Mouse (Mus musculus) lung, embryonic 15.5 days (tissue): ENCODE measurements around the gene Gm17720. TPM values are rescaled to one million over a fixed set of nuclear protein-coding genes. Genes with fewer than 3 reads are reported as not detected.

Experiments
- ATAC-seq: fragments of 200-750 bp; cut with Nextera tagmentation; 2 replicates; pipeline ENCODE4 v1.8.0; 2017; ENCODE audit warnings: moderate number of reproducible peaks, borderline replicate concordance; ENCODE audit not compliant: low FRiP score, low TSS enrichment; ENCODE audit errors: extremely low read depth
- H3K27ac ChIP-seq: fragments of 300-500 bp; sonication (generic); 2 replicates; pipeline ENCODE4 v1.5.1; 2015; ENCODE audit warnings: moderate library complexity, mild to moderate bottlenecking, inconsistent platforms
- H3K27me3 ChIP-seq: fragments of 300-500 bp; sonication (generic); 2 replicates; pipeline ENCODE4 v1.6.1; 2015; ENCODE audit warnings: inconsistent platforms
- H3K36me3 ChIP-seq: fragments of 300-500 bp; sonication (generic); 2 replicates; pipeline ENCODE4 v1.6.1; 2015; ENCODE audit warnings: inconsistent platforms
- H3K4me1 ChIP-seq: fragments of 300-500 bp; sonication (generic); 2 replicates; pipeline ENCODE4 v1.6.1; 2015; ENCODE audit warnings: inconsistent platforms
- H3K4me2 ChIP-seq: fragments of 300-500 bp; sonication (generic); 2 replicates; pipeline ENCODE4 v1.6.1; 2015; ENCODE audit warnings: inconsistent platforms, mild to moderate bottlenecking, moderate library complexity
- H3K4me3 ChIP-seq: fragments of 300-500 bp; sonication (generic); 2 replicates; pipeline ENCODE4 v1.5.1; 2015; ENCODE audit warnings: mild to moderate bottlenecking, inconsistent platforms
- H3K9ac ChIP-seq: fragments of 300-500 bp; sonication (generic); 2 replicates; pipeline ENCODE4 v1.6.1; 2015; ENCODE audit warnings: inconsistent platforms
- H3K9me3 ChIP-seq: fragments of 300-500 bp; sonication (generic); 2 replicates; pipeline ENCODE4 v1.6.1; 2016; ENCODE audit warnings: inconsistent platforms
- WGBS: fragments of 180-500 bp; shearing (Covaris S2); methylation state at CpG from one replicate; pipeline ENCODE4 v1.1.7; 2015; 5-methylcytosine and 5-hydroxymethylcytosine counted together
- polyA plus RNA-seq: library from polyadenylated mRNA; unstranded; fragments of >200 nt; fragmentation: Nextera tagmentation; extraction: Ambion mirVana; gene quantifications from 2 replicates; pipeline ENCODE4 v1.2.1, GENCODE M21; 2015

Gene Gm17720
- not detected in 2 replicates for polyA plus RNA-seq

- 83% methylated on average over 3 of the region's 3 CpGs for WGBS
- no peak within 1 kb of the TSS for H3K27ac ChIP-seq
- H3K9ac ChIP-seq, result no peak within 1 kb of the TSS
- ATAC-seq, result no peak
- H3K4me2 ChIP-seq, result no peak within 1 kb of the TSS
- no peak within 1 kb of the TSS for H3K4me3 ChIP-seq
- H3K27me3 ChIP-seq, result no peaks in the 10 kb centered on the region
- H3K36me3 ChIP-seq, result no peaks in the 10 kb centered on the region
- H3K9me3 ChIP-seq, result no peaks in the 10 kb centered on the region
- H3K4me1 ChIP-seq, result no peaks in the 10 kb centered on the region
Measured at GRCm38 (mm10) chr8:110102653-110103052, at the start of gene Gm17720. TSS of gene Gm17720 (minus strand) at chr8:110102753.

DNA sequence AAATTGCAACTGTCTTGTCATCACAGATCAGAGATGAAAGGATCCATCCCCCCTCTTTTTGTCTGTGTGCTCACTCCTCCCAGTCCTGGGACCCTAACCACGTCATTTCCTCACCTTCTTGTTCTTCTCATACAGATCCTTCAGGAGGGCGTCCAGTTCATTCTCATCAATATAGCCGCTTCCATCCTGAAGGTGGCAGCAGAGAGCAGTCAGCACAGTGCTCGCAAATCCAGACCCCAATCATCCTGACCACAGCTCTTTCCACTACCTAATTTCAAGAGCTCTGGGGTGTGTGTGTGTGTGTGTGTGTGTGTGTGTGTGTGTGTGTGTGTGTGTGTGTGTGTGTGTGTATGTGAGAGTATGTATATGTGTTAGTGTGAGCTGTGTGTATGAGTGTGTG, 43.0 kb upstream of the Gm17720 start:
- Histone ChIP-seq H3K36me3 (no peaks in the 10 kb centered on the region), H3K9me3 (no peaks in the 10 kb centered on the region), H3K9ac (no peak overlapping the region), H3K27ac (no peak overlapping the region), H3K4me3 (no peak overlapping the region), H3K4me2 (no peak overlapping the region), H3K4me1 (no peaks in the 10 kb centered on the region; the same call in 1 of the 2 replicates), H3K27me3 (no peaks in the 10 kb centered on the region)
- WGBS, result under 1% methylated on average over 4 of the region's 4 CpGs
- ATAC-seq, result peak; percentile 37; the same call in 1 of the 2 replicates

- Histone ChIP-seq H3K27me3 (no peaks in the 10 kb centered on the region), H3K9ac (no peak overlapping the region), H3K4me1 (no peaks in the 10 kb centered on the region), H3K9me3 (no peaks in the 10 kb centered on the region), H3K4me2 (no peak overlapping the region), H3K4me3 (no peak overlapping the region), H3K27ac (no peak overlapping the region), H3K36me3 (no peaks in the 10 kb centered on the region)
- 57% methylated on average over 4 of the region's 4 CpGs for WGBS
- no peak for ATAC-seq
Measured at GRCm38 (mm10) chr8:110140770-110141169, 38.2 kb upstream of the Gm17720 start.

GRCm38 (mm10) chr8:110140156-110140555, 37.6 kb upstream of the Gm17720 start:
- no peak overlapping the region for H3K4me3 ChIP-seq
- no peaks in the 10 kb centered on the region for H3K9me3 ChIP-seq
- H3K4me2 ChIP-seq, result no peak overlapping the region
- H3K27ac ChIP-seq, result no peak overlapping the region
- WGBS, result 73% methylated on average over 3 of the region's 3 CpGs
- ATAC-seq, result no peak
- H3K36me3 ChIP-seq, result no peaks in the 10 kb centered on the region
- H3K4me1 ChIP-seq, result no peaks in the 10 kb centered on the region
- H3K9ac ChIP-seq, result no peak overlapping the region
- no peaks in the 10 kb centered on the region for H3K27me3 ChIP-seq

DNA sequence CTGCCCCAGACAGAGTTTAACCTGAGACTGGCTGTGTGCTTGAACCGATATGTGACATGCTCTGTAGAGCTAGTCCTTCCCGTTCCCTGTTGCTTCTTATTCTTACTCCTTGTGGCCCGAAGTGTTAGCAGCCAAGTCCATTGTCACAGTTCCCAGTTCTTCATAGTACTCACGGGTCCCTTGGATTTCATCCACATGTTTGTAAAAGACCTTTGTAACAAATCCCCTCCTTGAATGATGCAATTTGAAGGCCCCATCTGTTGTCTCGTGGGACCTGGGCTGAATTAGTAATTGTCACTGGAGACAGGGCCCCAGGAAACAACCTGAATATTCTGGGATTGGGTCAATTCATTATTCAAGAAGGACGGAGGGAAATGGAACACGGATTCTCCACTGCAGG, 33.0 kb upstream of the Gm17720 start:
- WGBS, result 73% methylated on average over 7 of the region's 7 CpGs
- no peak for ATAC-seq
- Histone ChIP-seq H3K4me2 (no peak overlapping the region), H3K27ac (no peak overlapping the region), H3K27me3 (no peaks in the 10 kb centered on the region), H3K9me3 (no peaks in the 10 kb centered on the region), H3K9ac (no peak overlapping the region), H3K4me3 (no peak overlapping the region), H3K4me1 (no peaks in the 10 kb centered on the region), H3K36me3 (no peaks in the 10 kb centered on the region)

DNA sequence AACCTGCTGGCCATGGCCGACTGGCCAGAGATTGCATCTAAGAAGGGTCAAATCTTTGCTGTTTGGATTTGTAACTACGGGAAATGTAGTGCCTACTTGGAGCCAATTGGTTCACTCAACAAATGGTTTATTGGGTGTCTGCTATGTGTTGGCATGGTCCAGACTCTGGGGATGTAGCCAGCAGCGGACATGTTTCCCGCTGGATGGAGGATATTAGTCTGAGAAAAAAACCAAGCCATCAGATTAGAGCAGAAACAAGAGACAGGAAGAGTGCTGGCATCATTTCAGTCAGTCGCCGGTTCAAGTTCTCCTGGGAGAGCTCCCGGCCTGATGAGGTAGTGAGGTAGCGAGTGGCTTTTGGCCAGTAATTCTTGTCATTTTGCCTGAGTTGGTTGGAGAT, 31.7 kb upstream of the Gm17720 start:
- Histone ChIP-seq H3K27ac (no peak overlapping the region), H3K36me3 (no peaks in the 10 kb centered on the region), H3K4me2 (no peak overlapping the region), H3K27me3 (no peaks in the 10 kb centered on the region), H3K4me1 (no peaks in the 10 kb centered on the region), H3K9me3 (no peaks in the 10 kb centered on the region), H3K9ac (no peak overlapping the region), H3K4me3 (no peak overlapping the region)
- 83% methylated on average over 8 of the region's 8 CpGs for WGBS
- no peak for ATAC-seq

- H3K27me3 ChIP-seq, result no peaks in the 10 kb centered on the region
- no peaks in the 10 kb centered on the region for H3K4me1 ChIP-seq
- no peak overlapping the region for H3K4me2 ChIP-seq
- no peaks in the 10 kb centered on the region for H3K9me3 ChIP-seq
- ATAC-seq, result no peak
- no peak overlapping the region for H3K9ac ChIP-seq
- WGBS, result 11% methylated on average over 13 of the region's 13 CpGs
- no peak overlapping the region for H3K27ac ChIP-seq
- H3K36me3 ChIP-seq, result no peaks in the 10 kb centered on the region
- H3K4me3 ChIP-seq, result no peak overlapping the region
Measured at GRCm38 (mm10) chr8:110130537-110130936, 28.0 kb upstream of the Gm17720 start.

DNA sequence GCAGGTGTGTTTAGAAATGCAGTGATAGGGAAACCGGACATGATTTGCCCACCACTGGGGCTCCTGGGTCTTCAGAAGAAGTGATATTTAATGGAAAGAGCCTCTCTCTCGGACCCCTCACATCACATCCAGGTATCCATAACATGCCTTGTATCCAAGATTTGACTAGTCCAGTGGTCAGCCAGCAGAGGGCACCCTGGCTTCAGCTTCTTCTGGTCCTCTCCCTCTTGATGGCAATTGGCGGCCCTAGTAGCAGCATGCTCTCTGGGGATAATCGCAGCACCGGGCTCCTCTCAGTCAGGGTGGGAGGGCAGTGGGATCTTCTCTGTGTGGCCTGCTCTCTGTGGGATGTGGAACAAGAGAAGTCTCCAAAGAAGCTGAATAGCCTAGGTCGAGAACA, 17.2 kb upstream of the Gm17720 start:
- no peak overlapping the region for H3K4me2 ChIP-seq
- no peak overlapping the region for H3K4me3 ChIP-seq
- 32% methylated on average over 6 of the region's 6 CpGs for WGBS
- H3K27ac ChIP-seq, result no peak overlapping the region
- no peak for ATAC-seq
- H3K9me3 ChIP-seq, result no peaks in the 10 kb centered on the region
- no peaks in the 10 kb centered on the region for H3K36me3 ChIP-seq
- H3K9ac ChIP-seq, result no peak overlapping the region
- no peaks in the 10 kb centered on the region for H3K4me1 ChIP-seq
- no peaks in the 10 kb centered on the region for H3K27me3 ChIP-seq

DNA sequence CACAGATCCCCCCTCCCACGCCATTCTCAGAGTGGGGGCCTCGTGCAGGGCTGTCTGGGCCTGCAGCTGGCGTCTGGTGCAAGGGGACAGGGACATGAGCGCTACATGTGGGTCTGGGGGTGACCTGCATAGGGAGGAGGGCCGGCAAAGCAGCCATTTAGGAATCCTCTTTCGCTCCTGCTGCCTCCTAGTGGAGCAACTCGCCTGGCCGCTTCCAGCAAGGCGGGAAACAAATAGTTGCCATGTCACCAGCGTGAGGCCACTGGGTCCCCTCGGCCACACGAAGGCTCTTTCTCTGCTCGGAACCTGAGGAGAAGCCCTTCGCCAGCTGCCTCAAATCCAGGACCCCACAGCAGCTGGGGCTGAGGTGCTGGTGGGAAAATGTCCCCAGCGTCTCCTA, 877 bp downstream of the Gm17720 start:
- 84% methylated on average over 15 of the region's 15 CpGs for WGBS
- H3K4me3 ChIP-seq, result no peak overlapping the region
- no peaks in the 10 kb centered on the region for H3K36me3 ChIP-seq
- no peaks in the 10 kb centered on the region for H3K9me3 ChIP-seq
- H3K27ac ChIP-seq, result no peak overlapping the region
- no peak overlapping the region for H3K9ac ChIP-seq
- H3K4me2 ChIP-seq, result no peak overlapping the region
- no peaks in the 10 kb centered on the region for H3K4me1 ChIP-seq
- H3K27me3 ChIP-seq, result no peaks in the 10 kb centered on the region
- peak; percentile 39; the same call in 1 of the 2 replicates for ATAC-seq

GRCm38 (mm10) chr8:110100907-110101306, 1.6 kb downstream of the Gm17720 start, which contains the start of gene Gm21964:
TSS of gene Gm21964 (plus strand) at chr8:110101207.
- 81% methylated on average over 12 of the region's 12 CpGs for WGBS

GRCm38 (mm10) chr8:110091869-110092268, 10.7 kb downstream of the Gm17720 start:
- Histone ChIP-seq H3K4me1 (no peaks in the 10 kb centered on the region), H3K27ac (no peak overlapping the region), H3K9me3 (no peaks in the 10 kb centered on the region), H3K9ac (no peak overlapping the region), H3K4me3 (no peak overlapping the region), H3K4me2 (no peak overlapping the region), H3K36me3 (peaks cover 19% of the 10 kb centered on the region), H3K27me3 (no peaks in the 10 kb centered on the region)
- no peak for ATAC-seq
- 36% methylated on average over 1 of the region's 1 CpGs for WGBS

More at GRCm38 (mm10) chr8:110100907-110101306, 1.6 kb downstream of the Gm17720 start, which contains the start of gene Gm21964:
- H3K36me3 ChIP-seq, result no peaks in the 10 kb centered on the region
- no peak within 1 kb of the TSS for H3K4me2 ChIP-seq
- ATAC-seq, result no peak
- no peaks in the 10 kb centered on the region for H3K4me1 ChIP-seq
- H3K4me3 ChIP-seq, result no peak within 1 kb of the TSS
- H3K9ac ChIP-seq, result no peak within 1 kb of the TSS
- H3K9me3 ChIP-seq, result no peaks in the 10 kb centered on the region
- H3K27me3 ChIP-seq, result no peaks in the 10 kb centered on the region
- no peak within 1 kb of the TSS for H3K27ac ChIP-seq

- H3K4me3 ChIP-seq, result no peak overlapping the region
- no peak overlapping the region for H3K9ac ChIP-seq
- H3K9me3 ChIP-seq, result no peaks in the 10 kb centered on the region
- H3K27ac ChIP-seq, result no peak overlapping the region
- WGBS, result 77% methylated on average over 11 of the region's 11 CpGs
- ATAC-seq, result no peak
- no peaks in the 10 kb centered on the region for H3K36me3 ChIP-seq
- H3K4me2 ChIP-seq, result no peak overlapping the region
- H3K4me1 ChIP-seq, result 0 out of 2 replicates have a peak, but pooled peaks cover 8% of the 10 kb centered on the region
- H3K27me3 ChIP-seq, result no peaks in the 10 kb centered on the region
Measured at GRCm38 (mm10) chr8:110082416-110083105, 20.0 kb downstream of the Gm17720 start.
